Mouse (Mus musculus): Measurements from ENCODE around the gene Anxa4. TPM values are rescaled to one million over a fixed set of nuclear protein-coding genes. Genes with fewer than 3 reads are reported as not detected.

Gene Anxa4
- polyA plus RNA-seq, 1 experiment from 2014 or later, result 6.8 TPM

GRCm38 (mm10) chr6:86772631-86773030, 20.8 kb downstream of the Anxa4 start:
- H3K9me3 ChIP-seq, result no peaks in the 10 kb centered on the region
- no peaks in the 10 kb centered on the region for H3K36me3 ChIP-seq (replicated peaks)
- H3K27ac ChIP-seq (replicated peaks), result no peak overlapping the region
- no peaks in the 10 kb centered on the region for H3K4me1 ChIP-seq
- H3K4me3 ChIP-seq, result no peak overlapping the region
- WGBS, result 86% methylated on average over 7 of the region's 7 CpGs
- H3K27me3 ChIP-seq (replicated peaks; ENCODE audit: low read depth, poor library complexity, severe bottlenecking), result no peaks in the 10 kb centered on the region
- no peak for DNase-seq (ENCODE audit: low spot score)

GRCm38 (mm10) chr6:86768938-86769337, 24.4 kb downstream of the Anxa4 start:
- no peak overlapping the region for H3K4me3 ChIP-seq
- no peak for DNase-seq (ENCODE audit: low spot score)
- 84% methylated on average over 4 of the region's 4 CpGs for WGBS
- H3K9me3 ChIP-seq, result no peaks in the 10 kb centered on the region
- H3K4me1 ChIP-seq, result no peaks in the 10 kb centered on the region
- no peaks in the 10 kb centered on the region for H3K27me3 ChIP-seq (replicated peaks; ENCODE audit: low read depth, poor library complexity, severe bottlenecking)
- H3K27ac ChIP-seq (replicated peaks), result no peak overlapping the region
- no peaks in the 10 kb centered on the region for H3K36me3 ChIP-seq (replicated peaks)

- WGBS, result 89% methylated on average over 4 of the region's 4 CpGs
Observed at GRCm38 (mm10) chr6:86768186-86768776, 25.1 kb downstream of the Anxa4 start.

GRCm38 (mm10) chr6:86767465-86767864, 25.9 kb downstream of the Anxa4 start:
- Histone ChIP-seq H3K9me3 (no peaks in the 10 kb centered on the region), H3K4me3 (no peak overlapping the region), H3K27ac (replicated peaks) (no peak overlapping the region), H3K4me1 (no peaks in the 10 kb centered on the region), H3K27me3 (replicated peaks; ENCODE audit: low read depth, poor library complexity, severe bottlenecking) (no peaks in the 10 kb centered on the region), H3K36me3 (replicated peaks) (no peaks in the 10 kb centered on the region)
- WGBS, result 72% methylated on average over 3 of the region's 3 CpGs
- no peak for DNase-seq (ENCODE audit: low spot score)

More at GRCm38 (mm10) chr6:86768186-86768776, 25.1 kb downstream of the Anxa4 start:
- Histone ChIP-seq H3K4me1 (no peaks in the 10 kb centered on the region), H3K27me3 (replicated peaks; ENCODE audit: low read depth, poor library complexity, severe bottlenecking) (no peaks in the 10 kb centered on the region), H3K9me3 (no peaks in the 10 kb centered on the region), H3K36me3 (replicated peaks) (no peaks in the 10 kb centered on the region), H3K4me3 (no peak overlapping the region), H3K27ac (replicated peaks) (no peak overlapping the region)
- DNase-seq (ENCODE audit: low spot score), result no peak

GRCm38 (mm10) chr6:86765637-86766059, 27.7 kb downstream of the Anxa4 start:
- DNase-seq (ENCODE audit: low spot score), result no peak
- WGBS, result 78% methylated on average over 6 of the region's 6 CpGs
- no peak overlapping the region for H3K27ac ChIP-seq (replicated peaks)
- no peak overlapping the region for H3K4me3 ChIP-seq
- H3K27me3 ChIP-seq (replicated peaks; ENCODE audit: low read depth, poor library complexity, severe bottlenecking), result no peaks in the 10 kb centered on the region
- no peaks in the 10 kb centered on the region for H3K36me3 ChIP-seq (replicated peaks)
- no peaks in the 10 kb centered on the region for H3K9me3 ChIP-seq
- no peaks in the 10 kb centered on the region for H3K4me1 ChIP-seq

- Histone ChIP-seq H3K27me3 (replicated peaks; ENCODE audit: low read depth, poor library complexity, severe bottlenecking) (no peaks in the 10 kb centered on the region), H3K9me3 (no peaks in the 10 kb centered on the region; the same call in 1 of the 2 replicates), H3K4me3 (no peak overlapping the region), H3K4me1 (no peaks in the 10 kb centered on the region; the same call in 1 of the 2 replicates), H3K36me3 (replicated peaks) (no peaks in the 10 kb centered on the region), H3K27ac (replicated peaks) (no peak overlapping the region)
- DNase-seq (ENCODE audit: low spot score), result no peak
- WGBS, result 86% methylated on average over 10 of the region's 10 CpGs
Observed at GRCm38 (mm10) chr6:86754105-86754863, 39.1 kb downstream of the Anxa4 start.

GRCm38 (mm10) chr6:86752843-86753485, 40.4 kb downstream of the Anxa4 start:
- no peaks in the 10 kb centered on the region; the same call in 1 of the 2 replicates for H3K4me1 ChIP-seq
- no peak for DNase-seq (ENCODE audit: low spot score)
- no peaks in the 10 kb centered on the region; the same call in 1 of the 2 replicates for H3K9me3 ChIP-seq
- H3K4me3 ChIP-seq, result no peak overlapping the region
- WGBS, result 82% methylated on average over 5 of the region's 5 CpGs
- H3K36me3 ChIP-seq (replicated peaks), result no peaks in the 10 kb centered on the region
- no peak overlapping the region for H3K27ac ChIP-seq (replicated peaks)
- H3K27me3 ChIP-seq (replicated peaks; ENCODE audit: low read depth, poor library complexity, severe bottlenecking), result no peaks in the 10 kb centered on the region

GRCm38 (mm10) chr6:86750961-86751360, 42.4 kb downstream of the Anxa4 start:
- WGBS, result 90% methylated on average over 4 of the region's 4 CpGs
- DNase-seq (ENCODE audit: low spot score), result no peak
- Histone ChIP-seq H3K9me3 (no peaks in the 10 kb centered on the region; the same call in 1 of the 2 replicates), H3K36me3 (replicated peaks) (no peaks in the 10 kb centered on the region), H3K4me1 (no peaks in the 10 kb centered on the region; the same call in 1 of the 2 replicates), H3K4me3 (no peak overlapping the region), H3K27ac (replicated peaks) (no peak overlapping the region), H3K27me3 (replicated peaks; ENCODE audit: low read depth, poor library complexity, severe bottlenecking) (no peaks in the 10 kb centered on the region)

- Histone ChIP-seq H3K4me3 (no peak overlapping the region), H3K36me3 (replicated peaks) (no peaks in the 10 kb centered on the region), H3K27ac (replicated peaks) (no peak overlapping the region), H3K4me1 (no peaks in the 10 kb centered on the region; the same call in 1 of the 2 replicates), H3K27me3 (replicated peaks; ENCODE audit: low read depth, poor library complexity, severe bottlenecking) (no peaks in the 10 kb centered on the region), H3K9me3 (no peaks in the 10 kb centered on the region; the same call in 1 of the 2 replicates)
- no peak for DNase-seq (ENCODE audit: low spot score)
- WGBS, result 80% methylated on average over 4 of the region's 4 CpGs
Observed at GRCm38 (mm10) chr6:86749817-86750216, 43.6 kb downstream of the Anxa4 start.

GRCm38 (mm10) chr6:86747171-86747570, 46.2 kb downstream of the Anxa4 start:
- DNase-seq (ENCODE audit: low spot score), result peak; percentile 48
- Histone ChIP-seq H3K27me3 (replicated peaks; ENCODE audit: low read depth, poor library complexity, severe bottlenecking) (no peaks in the 10 kb centered on the region), H3K4me1 (no peaks in the 10 kb centered on the region), H3K9me3 (no peaks in the 10 kb centered on the region), H3K27ac (replicated peaks) (no peak overlapping the region), H3K36me3 (replicated peaks) (no peaks in the 10 kb centered on the region), H3K4me3 (no peak overlapping the region)

GRCm38 (mm10) chr6:86740652-86741051, 52.7 kb downstream of the Anxa4 start:
- 41% methylated on average over 3 of the region's 3 CpGs for WGBS

GRCm38 (mm10) chr6:86736830-86737229, 56.6 kb downstream of the Anxa4 start:
- Histone ChIP-seq H3K9me3 (no peaks in the 10 kb centered on the region), H3K27ac (replicated peaks) (no peak overlapping the region), H3K4me3 (no peak overlapping the region), H3K4me1 (peaks cover 18% of the 10 kb centered on the region), H3K27me3 (replicated peaks; ENCODE audit: low read depth, poor library complexity, severe bottlenecking) (no peaks in the 10 kb centered on the region), H3K36me3 (replicated peaks) (no peaks in the 10 kb centered on the region)
- DNase-seq (ENCODE audit: low spot score), result no peak
- 84% methylated on average over 6 of the region's 6 CpGs for WGBS

More at GRCm38 (mm10) chr6:86740652-86741051, 52.7 kb downstream of the Anxa4 start:
- no peak for DNase-seq (ENCODE audit: low spot score)
- Histone ChIP-seq H3K27ac (replicated peaks) (no peak overlapping the region), H3K9me3 (no peaks in the 10 kb centered on the region), H3K27me3 (replicated peaks; ENCODE audit: low read depth, poor library complexity, severe bottlenecking) (no peaks in the 10 kb centered on the region), H3K36me3 (replicated peaks) (no peaks in the 10 kb centered on the region), H3K4me1 (no peaks in the 10 kb centered on the region), H3K4me3 (no peak overlapping the region)

Measured in embryonic facial prominence, embryonic 10.5 days (tissue).